Mouse (Mus musculus) ES-E14 (cell line): ENCODE measurements around the gene Nr2e1. TPM values are rescaled to one million over a fixed set of nuclear protein-coding genes. Genes with fewer than 3 reads are reported as not detected.

Source experiments
- DNase-seq: peaks from one replicate; pipeline ENCODE4 v3.0.0-alpha.2; 2013; ENCODE audit warnings: low read depth, low spot score
- H3K27ac ChIP-seq: 2 replicates; pipeline ENCODE4 v1.5.1; 2012; ENCODE audit warnings: low read depth, mild to moderate bottlenecking, low read length, moderate library complexity, mixed read lengths; ENCODE audit not compliant: poor library complexity, insufficient read depth, severe bottlenecking
- H3K36me3 ChIP-seq: 2 replicates; pipeline ENCODE4 v1.6.1; 2012; ENCODE audit warnings: mild to moderate bottlenecking, low read length, moderate library complexity, mixed read lengths; ENCODE audit not compliant: control insufficient read depth, poor library complexity, insufficient read depth, severe bottlenecking
- H3K4me1 ChIP-seq, 2 experiments: fragments of 150-350 bp in 1 of 2; sonication (generic) in 1 of 2; 2 replicates each; pipeline ENCODE4 v1.6.1; 2012; ENCODE audit warnings: low read length in 2 of 2, mild to moderate bottlenecking in 1 of 2, mixed read lengths in 1 of 2; ENCODE audit not compliant: control insufficient read depth in 2 of 2, insufficient read depth in 2 of 2, poor library complexity in 1 of 2
- H3K4me3 ChIP-seq, 2 experiments: fragments of 150-350 bp in 1 of 2; sonication (generic) in 1 of 2; 2 replicates each; pipeline ENCODE4 v1.5.1; 2012; ENCODE audit warnings: low read length in 2 of 2, low read depth in 1 of 2, mild to moderate bottlenecking in 1 of 2, mixed read lengths in 1 of 2; ENCODE audit not compliant: insufficient read depth in 1 of 2, poor library complexity in 1 of 2, severe bottlenecking in 1 of 2
- H3K9ac ChIP-seq: 2 replicates; pipeline ENCODE4 v1.6.1; 2012; ENCODE audit warnings: low read depth, mild to moderate bottlenecking, low read length, mixed read lengths; ENCODE audit not compliant: poor library complexity, insufficient read depth, severe bottlenecking
- H3K9me3 ChIP-seq: fragments of 150-350 bp; sonication (generic); 2 replicates; pipeline ENCODE4 v1.6.1; 2012; ENCODE audit warnings: low read depth, mild to moderate bottlenecking, low read length; ENCODE audit not compliant: control insufficient read depth, insufficient read depth
- CHD2 ChIP-seq: IDR thresholded peaks from 2 replicates; pipeline ENCODE4 v1.6.1; 2014; ENCODE audit warnings: mild to moderate bottlenecking, low read depth, low read length, inconsistent platforms
- HCFC1 ChIP-seq: IDR thresholded peaks from 2 replicates; pipeline ENCODE4 v1.6.1; 2012; ENCODE audit warnings: low read length, inconsistent platforms, borderline replicate concordance; ENCODE audit not compliant: insufficient read depth
- MAFK ChIP-seq: IDR thresholded peaks from 2 replicates; pipeline ENCODE4 v1.6.1; 2014; ENCODE audit warnings: mild to moderate bottlenecking, low read depth, low read length, inconsistent platforms; ENCODE audit not compliant: insufficient read depth
- ZC3H11A ChIP-seq: IDR thresholded peaks from 2 replicates; pipeline ENCODE4 v1.6.1; 2012; ENCODE audit warnings: low read depth, mild to moderate bottlenecking, inconsistent platforms, low read length, borderline replicate concordance
- ZNF384 ChIP-seq: IDR thresholded peaks from 2 replicates; pipeline ENCODE4 v1.6.1; 2012; ENCODE audit warnings: low read depth, low read length, inconsistent platforms
- in situ Hi-C, 2 experiments: fragments of 600-800 bp; cut with MboI; formaldehyde crosslinking; loops; one replicate each; pipeline ENCODE4 v1.15.1; 2025; ENCODE audit warnings: low sequenced_read_pairs in 2 of 2, inconsistent platforms in 1 of 2; ENCODE audit not compliant: unreplicated experiment in 2 of 2
- total RNA-seq: library from RNA; depleted of rRNA; stranded (reverse); fragments of 300-350 nt; gene quantifications from 2 replicates; pipeline ENCODE4 v1.2.3, GENCODE M21; 2012

Gene Nr2e1
- total RNA-seq, 1 experiment = not detected

DNA sequence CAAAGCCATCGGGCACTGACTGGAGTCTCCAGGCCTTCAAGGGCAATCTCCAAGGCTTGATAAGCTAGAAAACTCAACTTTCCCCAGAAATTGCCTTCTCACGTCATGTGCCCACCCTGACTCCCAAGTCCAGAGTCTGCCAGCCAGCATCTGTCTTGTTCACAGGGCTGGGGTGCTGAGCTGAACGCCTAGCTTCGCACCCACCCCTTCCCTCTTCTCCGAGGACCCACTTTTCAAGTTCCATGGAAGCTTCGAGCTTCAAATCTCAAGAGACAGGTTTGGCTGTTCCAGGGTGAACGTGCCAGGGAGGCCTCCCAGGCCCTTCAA is 2.5 kb downstream of the Nr2e1 start:
- no peak overlapping the region for H3K4me3 ChIP-seq
- DNase-seq = no peak
- H3K9ac ChIP-seq = no peak overlapping the region
- no peaks in the 10 kb centered on the region for H3K9me3 ChIP-seq
- H3K4me1 ChIP-seq = no peaks in the 10 kb centered on the region; a peak in 1 of 4 replicates
- no peaks in the 10 kb centered on the region for H3K36me3 ChIP-seq
- in situ Hi-C loops = loop anchor here in 1 of 2 experiments (10.0 kb wide), 1 partner anchor 276 kb away; no protein-coding TSS in a partner anchor
- TF ChIP-seq MAFK (no peak), ZC3H11A (no peak), HCFC1 (no peak), ZNF384 (no peak), CHD2 (no peak)
- H3K27ac ChIP-seq = no peak overlapping the region

DNA sequence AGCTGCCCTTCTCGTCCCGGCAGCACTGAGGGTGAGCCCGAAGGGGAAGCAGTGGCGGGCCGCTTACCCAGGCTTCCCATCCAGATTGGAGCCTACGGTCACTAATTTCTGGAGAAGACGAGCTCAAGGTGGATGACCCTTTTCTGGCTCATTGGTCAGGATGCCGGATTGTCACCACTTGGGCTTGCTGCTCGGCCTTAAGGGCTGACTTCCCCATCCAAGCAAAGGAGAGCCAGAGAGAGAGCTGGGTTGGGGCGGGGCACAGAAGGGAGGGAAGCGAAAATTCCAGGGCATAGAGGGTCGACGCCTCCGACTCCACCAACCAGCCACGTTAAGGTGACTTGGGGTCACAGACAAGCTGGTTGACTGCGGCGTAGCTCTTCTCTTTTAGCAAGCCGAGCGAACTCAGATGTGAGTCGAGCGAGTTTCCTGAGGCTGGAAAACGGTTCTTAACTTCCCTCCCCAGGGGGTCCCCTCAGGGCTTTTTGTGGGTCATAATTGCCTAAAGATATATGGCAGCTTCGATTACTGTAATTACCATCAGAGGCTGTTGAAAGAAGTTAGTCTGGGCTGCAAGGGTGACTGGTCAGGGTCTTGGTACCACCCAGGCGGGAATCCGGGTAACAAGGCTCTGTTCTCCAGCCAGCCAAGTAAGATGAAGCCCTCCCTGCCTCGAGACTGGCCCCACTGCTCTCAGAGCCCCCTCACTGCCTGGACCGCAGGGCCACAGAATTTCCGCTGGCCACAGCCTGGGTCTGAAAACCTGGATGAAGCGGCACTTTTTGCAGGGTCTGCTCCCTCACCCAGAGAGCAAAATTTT is 3.1 kb downstream of the Nr2e1 start:
- peak overlapping the region in 1 of 2 experiments; percentile 12; a peak in 2 of 4 replicates for H3K4me3 ChIP-seq
- in situ Hi-C loops = loop anchor here in 1 of 2 experiments (10.0 kb wide), 1 partner anchor 276 kb away; no protein-coding TSS in a partner anchor
- no peak overlapping the region for H3K27ac ChIP-seq
- TF ChIP-seq MAFK (no peak), CHD2 (no peak), ZNF384 (no peak), HCFC1 (no peak), ZC3H11A (no peak)
- H3K9ac ChIP-seq = no peak overlapping the region
- no peaks in the 10 kb centered on the region; a peak in 1 of 4 replicates for H3K4me1 ChIP-seq
- no peaks in the 10 kb centered on the region for H3K36me3 ChIP-seq
- DNase-seq = no peak
- no peaks in the 10 kb centered on the region for H3K9me3 ChIP-seq

DNA sequence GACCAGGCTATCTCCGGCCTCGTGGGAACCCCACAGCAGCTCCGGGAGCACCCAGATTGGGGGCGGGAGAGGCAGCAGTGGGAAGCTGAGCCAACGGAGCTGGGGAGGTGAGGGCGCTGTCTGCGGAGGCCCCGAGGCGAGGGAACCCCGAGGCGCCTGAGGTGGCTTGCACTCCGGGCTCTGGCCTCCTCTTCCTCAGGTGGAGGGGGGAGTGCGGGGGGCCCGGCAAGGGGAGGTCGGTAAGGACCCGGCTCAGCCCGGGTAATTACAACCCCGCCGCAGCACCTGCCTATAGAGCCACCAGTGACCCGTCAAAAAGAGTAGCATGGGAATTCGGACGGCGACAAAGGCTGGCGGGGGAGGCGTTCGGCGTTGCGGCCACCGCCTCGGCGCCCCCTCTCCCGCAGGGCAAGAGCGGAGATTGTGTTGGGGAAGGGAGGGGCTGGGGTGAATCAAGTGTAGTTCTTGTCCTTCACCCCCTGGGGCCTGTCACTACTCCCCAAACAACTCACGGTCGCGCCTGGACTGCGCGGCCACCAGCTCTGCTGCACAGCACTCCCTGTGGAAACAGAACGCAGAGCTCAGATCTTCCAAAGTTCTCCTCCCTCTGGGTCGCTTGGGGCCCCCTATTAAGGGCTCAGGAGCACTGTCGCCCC is 3.8 kb downstream of the Nr2e1 start:
- in situ Hi-C loops = loop anchor here in 1 of 2 experiments (10.0 kb wide), 1 partner anchor 275 kb away; no protein-coding TSS in a partner anchor
- no peak for DNase-seq
- Histone ChIP-seq H3K27ac (no peak overlapping the region), H3K9ac (no peak overlapping the region), H3K4me1 (peaks cover 0 to 2% of the 10 kb centered on the region in 2 experiments; a peak in 1 of 4 replicates), H3K9me3 (no peaks in the 10 kb centered on the region), H3K4me3 (peak overlapping the region; percentile 4 to 12; a peak in 2 of 4 replicates), H3K36me3 (no peaks in the 10 kb centered on the region)
- no peak for TF ChIP-seq MAFK
- TF ChIP-seq HCFC1 = no peak
- TF ChIP-seq CHD2 = no peak
- TF ChIP-seq ZNF384 = no peak
- no peak for TF ChIP-seq ZC3H11A

DNA sequence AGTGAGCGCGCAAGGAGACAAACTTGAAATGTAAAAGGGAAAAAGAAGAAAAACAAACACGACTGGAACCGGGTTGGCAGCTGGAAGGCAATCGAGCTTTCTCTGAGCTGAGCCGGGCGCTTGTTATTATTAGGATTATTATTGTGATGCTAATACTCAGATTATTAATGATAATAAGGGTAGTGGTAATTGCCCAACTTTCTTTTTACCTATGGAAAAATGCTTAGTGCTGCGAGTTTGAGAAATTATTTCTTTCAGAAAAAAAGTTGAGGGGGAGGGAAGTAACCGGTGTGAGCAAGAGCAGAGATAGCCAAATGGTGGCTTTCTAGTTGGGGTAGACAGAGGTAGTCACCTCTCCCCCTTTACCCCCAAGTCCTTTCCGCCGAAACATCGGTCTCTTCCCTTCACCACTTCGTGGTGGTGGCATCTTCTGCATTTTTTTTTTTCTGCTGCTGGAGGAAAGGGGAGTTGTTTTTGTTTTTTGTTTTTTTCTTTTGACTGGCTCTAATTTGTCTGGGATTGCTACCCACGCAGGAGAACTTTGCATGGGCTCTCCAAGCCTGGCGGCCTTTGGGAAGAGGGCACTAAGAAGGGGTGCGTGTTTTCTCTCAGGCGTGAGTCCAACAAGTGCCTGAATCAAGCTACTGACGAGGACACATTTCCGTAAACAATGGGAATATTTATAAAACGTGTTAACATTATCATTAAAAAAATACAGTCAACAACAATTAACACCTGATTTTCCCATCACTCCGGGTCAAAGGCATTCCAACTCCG is 4.5 kb downstream of the Nr2e1 start:
- Histone ChIP-seq H3K9ac (no peak overlapping the region), H3K4me1 (peaks cover 0 to 2% of the 10 kb centered on the region in 2 experiments; a peak in 1 of 4 replicates), H3K27ac (no peak overlapping the region), H3K4me3 (no peak overlapping the region; a peak in 1 of 4 replicates), H3K9me3 (no peaks in the 10 kb centered on the region), H3K36me3 (no peaks in the 10 kb centered on the region)
- in situ Hi-C loops = no loop called here
- no peak for DNase-seq
- TF ChIP-seq ZC3H11A (no peak), CHD2 (no peak), MAFK (no peak), HCFC1 (no peak), ZNF384 (no peak)
